Mouse (Mus musculus) limb, embryonic 13.5 days (tissue): ENCODE results near the gene Runx2. TPM values are rescaled to one million over a fixed set of nuclear protein-coding genes. Genes with fewer than 3 reads are reported as not detected.

Source experiments
- ATAC-seq: fragments of 200-750 bp; cut with Nextera tagmentation; 2 replicates; pipeline ENCODE4 v1.8.0; 2017; ENCODE audit warnings: low read depth, moderate number of reproducible peaks, moderate TSS enrichment; ENCODE audit not compliant: low FRiP score
- H3K27ac ChIP-seq: fragments of 300-500 bp; sonication (generic); 2 replicates; pipeline ENCODE4 v1.5.1; 2015; ENCODE audit warnings: inconsistent platforms, mild to moderate bottlenecking, moderate library complexity
- H3K27me3 ChIP-seq: fragments of 300-500 bp; sonication (generic); 2 replicates; pipeline ENCODE4 v1.6.1; 2015; ENCODE audit warnings: mild to moderate bottlenecking, inconsistent platforms
- H3K36me3 ChIP-seq: fragments of 300-500 bp; sonication (generic); 2 replicates; pipeline ENCODE4 v1.6.1; 2015; ENCODE audit warnings: inconsistent platforms, mild to moderate bottlenecking, moderate library complexity
- H3K4me1 ChIP-seq: fragments of 300-500 bp; sonication (generic); 2 replicates; pipeline ENCODE4 v1.6.1; 2015; ENCODE audit warnings: inconsistent platforms
- H3K4me2 ChIP-seq: fragments of 300-500 bp; sonication (generic); replicated peaks from 2 replicates; pipeline ENCODE4 v1.6.1; 2015; ENCODE audit warnings: inconsistent platforms, mild to moderate bottlenecking, moderate library complexity
- H3K4me3 ChIP-seq: fragments of 300-500 bp; sonication (generic); 2 replicates; pipeline ENCODE4 v1.5.1; 2015; ENCODE audit warnings: moderate library complexity, mild to moderate bottlenecking, inconsistent platforms
- H3K9ac ChIP-seq: fragments of 300-500 bp; sonication (generic); 2 replicates; pipeline ENCODE4 v1.6.1; 2015; ENCODE audit warnings: mild to moderate bottlenecking, inconsistent platforms
- H3K9me3 ChIP-seq: fragments of 300-500 bp; sonication (generic); 2 replicates; pipeline ENCODE4 v1.6.1; 2016; ENCODE audit warnings: inconsistent platforms
- WGBS: fragments of 180-500 bp; shearing (Covaris S2); methylation state at CpG from one replicate; pipeline ENCODE4 v1.1.7; 2015; 5-methylcytosine and 5-hydroxymethylcytosine counted together
- polyA plus RNA-seq: library from polyadenylated mRNA; unstranded; fragments of >200 nt; fragmentation: Nextera tagmentation; extraction: Ambion mirVana; gene quantifications from 2 replicates; pipeline ENCODE4 v1.2.1, GENCODE M21; 2015

The Runx2 gene
- polyA plus RNA-seq, 1 experiment from 2014 or later = 15.1 TPM

DNA sequence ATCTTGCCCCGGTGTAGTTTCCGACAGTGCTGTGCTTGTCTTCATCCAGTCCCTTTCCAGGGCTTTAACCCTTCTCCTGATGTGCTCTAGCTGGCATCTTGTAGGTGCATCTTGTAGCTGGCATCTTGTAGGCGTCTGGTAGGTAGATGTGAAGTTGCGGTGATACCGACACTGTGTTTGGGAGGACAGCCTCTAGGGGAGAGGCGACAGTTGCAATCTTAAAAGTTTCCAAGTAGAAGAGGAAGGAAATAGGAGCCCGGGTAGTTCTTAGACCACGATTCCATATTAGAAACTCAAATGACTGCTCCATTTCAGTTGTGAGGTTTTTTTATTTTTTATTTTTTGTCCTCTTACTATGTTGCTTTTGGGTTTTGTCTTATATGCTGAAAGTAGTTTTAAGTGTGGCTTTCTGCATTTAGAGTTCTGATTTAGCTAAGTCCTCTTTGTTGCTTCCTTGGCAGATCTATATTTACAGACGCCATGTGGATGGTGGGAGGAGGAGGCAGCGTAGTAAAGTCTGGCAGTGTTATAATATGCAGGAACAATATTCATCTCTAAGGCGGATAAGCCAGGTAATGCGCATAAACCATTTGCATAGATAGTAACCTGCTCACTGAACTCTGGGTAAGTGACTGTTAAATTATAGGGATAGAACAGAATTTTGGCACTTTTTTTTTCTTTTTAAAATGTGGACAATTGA, 22.2 kb downstream of the Runx2 start:
- no peak overlapping the region for H3K4me3 ChIP-seq
- no peak overlapping the region for H3K9ac ChIP-seq
- no peaks in the 10 kb centered on the region for H3K27me3 ChIP-seq
- peaks cover 10% of the 10 kb centered on the region; the same call in 1 of the 2 replicates for H3K36me3 ChIP-seq
- H3K9me3 ChIP-seq = no peaks in the 10 kb centered on the region
- 92% methylated on average over 12 of the region's 12 CpGs for WGBS
- no peak overlapping the region for H3K4me2 ChIP-seq
- no peak for ATAC-seq
- H3K27ac ChIP-seq = no peak overlapping the region
- no peaks in the 10 kb centered on the region for H3K4me1 ChIP-seq

GRCm38 (mm10) chr17:44788982-44789747, 25.4 kb downstream of the Runx2 start:
- Histone ChIP-seq H3K36me3 (peaks cover 4% of the 10 kb centered on the region; the same call in 1 of the 2 replicates), H3K27ac (no peak overlapping the region), H3K4me1 (no peaks in the 10 kb centered on the region), H3K9me3 (no peaks in the 10 kb centered on the region), H3K27me3 (no peaks in the 10 kb centered on the region), H3K4me2 (no peak overlapping the region), H3K4me3 (no peak overlapping the region), H3K9ac (no peak overlapping the region)
- no peak for ATAC-seq
- WGBS = 76% methylated on average over 5 of the region's 5 CpGs

GRCm38 (mm10) chr17:44783143-44783542, 31.5 kb downstream of the Runx2 start:
- H3K27ac ChIP-seq = no peak overlapping the region

GRCm38 (mm10) chr17:44782366-44782765, 32.2 kb downstream of the Runx2 start:
- H3K36me3 ChIP-seq = no peaks in the 10 kb centered on the region
- no peaks in the 10 kb centered on the region for H3K9me3 ChIP-seq
- no peak overlapping the region for H3K27ac ChIP-seq
- 63% methylated on average over 4 of the region's 4 CpGs for WGBS
- H3K9ac ChIP-seq = no peak overlapping the region
- no peak overlapping the region for H3K4me2 ChIP-seq
- H3K4me1 ChIP-seq = peaks cover 4% of the 10 kb centered on the region; the same call in 1 of the 2 replicates
- H3K4me3 ChIP-seq = no peak overlapping the region
- no peaks in the 10 kb centered on the region for H3K27me3 ChIP-seq
- ATAC-seq = no peak

More at GRCm38 (mm10) chr17:44783143-44783542, 31.5 kb downstream of the Runx2 start:
- no peak for ATAC-seq
- H3K4me1 ChIP-seq = peaks cover 3% of the 10 kb centered on the region; the same call in 1 of the 2 replicates
- no peaks in the 10 kb centered on the region for H3K27me3 ChIP-seq
- no peak overlapping the region for H3K4me3 ChIP-seq
- no peak overlapping the region for H3K9ac ChIP-seq
- 80% methylated on average over 2 of the region's 2 CpGs for WGBS
- no peaks in the 10 kb centered on the region for H3K9me3 ChIP-seq
- H3K4me2 ChIP-seq = no peak overlapping the region
- no peaks in the 10 kb centered on the region for H3K36me3 ChIP-seq

DNA sequence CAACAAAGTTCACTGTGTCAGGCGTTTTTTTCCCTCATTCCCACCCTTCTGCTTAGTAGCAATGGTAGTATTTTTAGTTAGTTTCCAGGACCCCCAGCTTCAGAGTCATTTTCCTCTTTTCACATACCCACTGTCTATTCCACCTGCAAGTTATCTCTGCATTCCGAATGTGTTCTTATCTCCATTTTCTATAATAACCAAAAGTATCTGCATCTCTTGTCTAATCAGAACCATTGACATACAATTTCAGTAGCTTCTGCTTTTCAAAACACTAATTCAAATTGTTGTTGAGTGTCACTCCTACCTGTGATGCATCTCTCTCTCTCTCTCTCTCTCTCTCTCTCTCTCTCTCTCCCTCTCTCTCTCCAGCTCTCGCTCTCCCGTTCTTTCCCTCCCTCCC, 34.2 kb downstream of the Runx2 start:
- H3K4me3 ChIP-seq = no peak overlapping the region
- peaks cover 4% of the 10 kb centered on the region; the same call in 1 of the 2 replicates for H3K4me1 ChIP-seq
- no peaks in the 10 kb centered on the region for H3K9me3 ChIP-seq
- no peak for ATAC-seq
- no peaks in the 10 kb centered on the region for H3K27me3 ChIP-seq
- H3K4me2 ChIP-seq = no peak overlapping the region
- H3K36me3 ChIP-seq = no peaks in the 10 kb centered on the region
- no peak overlapping the region for H3K9ac ChIP-seq
- 71% methylated on average over 4 of the region's 4 CpGs for whole genome bisulfite sequencing
- no peak overlapping the region for H3K27ac ChIP-seq

DNA sequence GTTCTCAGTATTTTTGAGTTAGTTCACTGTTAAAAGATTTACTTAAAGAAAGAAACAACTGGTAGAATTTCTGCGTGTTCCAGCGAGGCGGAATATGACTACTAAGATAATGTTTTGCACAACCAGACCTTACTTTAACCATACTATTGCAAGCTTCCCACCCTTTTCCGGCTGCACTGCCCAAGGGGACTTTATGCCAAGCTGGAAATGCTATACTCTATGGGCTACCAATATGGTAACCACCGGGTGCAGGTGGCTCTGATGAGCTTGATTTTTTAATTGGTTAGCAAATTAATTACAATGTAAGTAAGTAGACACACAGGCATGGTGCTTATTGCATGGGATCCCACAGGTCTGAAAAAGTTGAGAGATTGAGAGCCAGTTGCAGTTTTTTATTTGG, 36.5 kb downstream of the Runx2 start:
- Histone ChIP-seq H3K27me3 (0 out of 2 replicates have a peak, but pooled peaks cover 4% of the 10 kb centered on the region), H3K4me2 (peak overlapping the region; percentile 78), H3K27ac (no peak overlapping the region), H3K36me3 (no peaks in the 10 kb centered on the region), H3K4me3 (peak overlapping the region; percentile 77; the same call in 1 of the 2 replicates), H3K4me1 (peaks cover 4% of the 10 kb centered on the region; the same call in 1 of the 2 replicates), H3K9ac (peak overlapping the region; percentile 93; the same call in 1 of the 2 replicates), H3K9me3 (no peaks in the 10 kb centered on the region)
- WGBS = 69% methylated on average over 5 of the region's 5 CpGs
- ATAC-seq = no peak

- peak overlapping the region; percentile 93 for H3K9ac ChIP-seq
- ATAC-seq = peak; percentile 81
- no peaks in the 10 kb centered on the region for H3K9me3 ChIP-seq
- H3K36me3 ChIP-seq = no peaks in the 10 kb centered on the region
- peak overlapping the region; percentile 78 for H3K4me2 ChIP-seq
- WGBS = 0% methylated on average over 35 of the region's 35 CpGs
- peak overlapping the region; percentile 84 for H3K27ac ChIP-seq
- H3K4me1 ChIP-seq = peaks cover 4% of the 10 kb centered on the region; the same call in 1 of the 2 replicates
- H3K4me3 ChIP-seq = peak overlapping the region; percentile 77
- H3K27me3 ChIP-seq = 0 out of 2 replicates have a peak, but pooled peaks cover 4% of the 10 kb centered on the region
These were observed 37.2 kb downstream of the Runx2 start for GRCm38 (mm10) chr17:44777337-44777804.

GRCm38 (mm10) chr17:44776738-44777270, 37.8 kb downstream of the Runx2 start, which contains the start of gene Supt3:
Supt3 (plus strand) TSS chr17:44777152.
- H3K4me2 ChIP-seq = peak within 1 kb of the TSS; percentile 78
- under 1% methylated on average over 36 of the region's 40 CpGs for WGBS
- no peaks in the 10 kb centered on the region for H3K36me3 ChIP-seq
- ATAC-seq = peak; percentile 97
- peak within 1 kb of the TSS; percentile 77 for H3K4me3 ChIP-seq
- H3K27me3 ChIP-seq = 0 out of 2 replicates have a peak, but pooled peaks cover 4% of the 10 kb centered on the region
- peak within 1 kb of the TSS; percentile 93 for H3K9ac ChIP-seq
- peaks cover 4% of the 10 kb centered on the region; the same call in 1 of the 2 replicates for H3K4me1 ChIP-seq
- H3K9me3 ChIP-seq = no peaks in the 10 kb centered on the region
- peak within 1 kb of the TSS; percentile 84 for H3K27ac ChIP-seq

- no peak overlapping the region for H3K9ac ChIP-seq
- H3K4me1 ChIP-seq = peaks cover 16% of the 10 kb centered on the region
- H3K27ac ChIP-seq = no peak overlapping the region
- ATAC-seq = no peak
- WGBS = 83% methylated on average over 2 of the region's 2 CpGs
- no peak overlapping the region for H3K4me2 ChIP-seq
- no peak overlapping the region for H3K4me3 ChIP-seq
- no peaks in the 10 kb centered on the region for H3K9me3 ChIP-seq
- 0 out of 2 replicates have a peak, but pooled peaks cover 4% of the 10 kb centered on the region for H3K27me3 ChIP-seq
- H3K36me3 ChIP-seq = no peaks in the 10 kb centered on the region
These were observed 42.0 kb downstream of the Runx2 start for GRCm38 (mm10) chr17:44772576-44772975.

- Histone ChIP-seq H3K9me3 (no peaks in the 10 kb centered on the region), H3K9ac (no peak overlapping the region), H3K36me3 (no peaks in the 10 kb centered on the region), H3K4me3 (no peak overlapping the region), H3K27ac (no peak overlapping the region), H3K27me3 (0 out of 2 replicates have a peak, but pooled peaks cover 7% of the 10 kb centered on the region), H3K4me1 (peaks cover 20% of the 10 kb centered on the region), H3K4me2 (no peak overlapping the region)
- 80% methylated on average over 2 of the region's 2 CpGs for WGBS
- no peak for ATAC-seq
These were observed 43.7 kb downstream of the Runx2 start for GRCm38 (mm10) chr17:44770871-44771270.

DNA sequence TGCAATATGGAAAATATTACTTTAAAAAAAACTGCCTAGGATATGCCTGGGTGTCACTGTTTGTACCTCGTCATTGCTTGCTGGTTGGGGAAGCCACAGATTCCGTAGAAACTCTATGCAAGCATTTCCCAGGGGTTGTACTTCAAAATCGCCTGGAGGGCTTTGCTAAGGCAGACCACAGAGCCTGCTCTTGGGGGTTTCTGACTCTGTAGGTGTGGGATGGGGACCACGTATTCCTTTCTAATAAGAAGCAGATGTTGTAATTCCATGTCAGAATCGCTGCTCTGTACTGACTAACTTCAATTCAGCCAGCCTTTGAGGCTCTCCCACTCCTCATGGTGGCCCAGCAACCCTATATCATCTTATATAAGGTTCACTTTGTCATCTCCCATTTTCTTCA, 46.1 kb downstream of the Runx2 start:
- peaks cover 3% of the 10 kb centered on the region; the same call in 1 of the 2 replicates for H3K27me3 ChIP-seq
- whole genome bisulfite sequencing = 9% methylated on average over 5 of the region's 5 CpGs
- peak overlapping the region; percentile 19; the same call in 1 of the 2 replicates for H3K4me2 ChIP-seq
- H3K9ac ChIP-seq = no peak overlapping the region
- H3K27ac ChIP-seq = peak overlapping the region; percentile 52
- H3K4me1 ChIP-seq = peaks cover 20% of the 10 kb centered on the region
- ATAC-seq = no peak
- H3K9me3 ChIP-seq = no peaks in the 10 kb centered on the region
- H3K4me3 ChIP-seq = no peak overlapping the region
- H3K36me3 ChIP-seq = no peaks in the 10 kb centered on the region
